Mouse (Mus musculus): ENCODE measurements at regions not wholly inside any gene's neighbourhood (a gene's known extent, or its start where the extent isn't known, plus 50 kb on each side); places are given as distances from the start of the nearest gene placed in this dataset.

DNA sequence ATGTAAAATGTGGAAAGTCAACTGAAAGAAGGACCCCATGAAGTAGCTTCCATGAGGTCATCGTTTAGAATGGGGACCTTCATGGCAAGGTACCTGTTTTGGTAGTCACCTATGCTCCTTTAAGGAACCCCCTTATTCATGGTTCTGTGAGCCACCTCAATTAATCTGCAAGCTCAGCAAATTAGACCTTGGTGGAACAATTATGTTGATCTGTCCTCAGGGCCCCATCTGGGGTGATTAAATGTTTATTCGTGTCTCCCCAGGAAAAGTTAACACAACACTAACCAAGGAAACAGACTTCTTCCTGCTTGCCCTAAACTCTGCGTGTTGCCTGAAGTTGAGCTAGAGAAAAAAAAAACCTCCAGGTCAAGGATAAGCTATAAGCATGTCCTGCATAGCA is 175.9 kb upstream of the Lmcd1 start:
- Histone ChIP-seq H3K4me3 (ENCODE audit: insufficient read depth, low read depth, low read length) (no peak overlapping the region), H3K27ac (replicated peaks; ENCODE audit: insufficient read depth, low read depth, low read length) (no peak overlapping the region), H3K27me3 (ENCODE audit: control insufficient read depth, insufficient read depth, low read length) (no peaks in the 10 kb centered on the region), H3K36me3 (ENCODE audit: control insufficient read depth, insufficient read depth, low read length) (no peaks in the 10 kb centered on the region), H3K9ac (ENCODE audit: low read depth, low read length) (no peak overlapping the region), H3K4me1 (ENCODE audit: control insufficient read depth, insufficient read depth, low read length) (no peaks in the 10 kb centered on the region), H3K79me2 (ENCODE audit: control insufficient read depth, insufficient read depth, low read length) (no peaks in the 10 kb centered on the region)
- no peak for DNase-seq (ENCODE audit: extremely low read depth, low read depth, low spot score)
- TF ChIP-seq CTCF (IDR thresholded peaks at IDR 0.05; ENCODE audit: low read depth, low read length) (no peak), POLR2A (IDR thresholded peaks at IDR 0.05; ENCODE audit: extremely low read depth, insufficient read depth, low read length) (no peak)
- WGBS = 71% methylated on average over 3 of the region's 3 CpGs

DNA sequence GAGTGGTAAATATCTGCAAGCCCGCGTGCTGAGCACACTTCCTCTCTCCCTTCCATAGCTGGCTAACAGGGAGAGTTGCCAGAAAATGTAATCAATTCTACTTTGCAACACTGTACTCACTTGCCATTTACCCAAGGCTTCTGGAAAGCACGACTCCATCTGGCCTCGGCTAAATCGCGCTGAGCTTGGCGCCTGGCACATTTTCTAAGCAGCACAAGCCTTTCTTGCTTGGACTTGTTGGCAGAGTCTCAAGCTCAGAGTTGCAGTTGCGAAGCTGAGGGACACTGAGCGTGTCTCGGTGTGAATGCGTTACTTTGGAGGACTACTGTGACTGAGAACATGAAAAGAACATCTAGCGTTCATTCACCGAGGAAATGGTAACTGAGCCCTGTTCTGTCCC is 164.9 kb upstream of the Lmcd1 start:
- Histone ChIP-seq H3K79me2 (ENCODE audit: control insufficient read depth, insufficient read depth, low read length) (no peaks in the 10 kb centered on the region), H3K4me3 (ENCODE audit: insufficient read depth, low read depth, low read length) (no peak overlapping the region), H3K9ac (ENCODE audit: low read depth, low read length) (no peak overlapping the region), H3K27ac (replicated peaks; ENCODE audit: insufficient read depth, low read depth, low read length) (no peak overlapping the region), H3K4me1 (ENCODE audit: control insufficient read depth, insufficient read depth, low read length) (no peaks in the 10 kb centered on the region), H3K36me3 (ENCODE audit: control insufficient read depth, insufficient read depth, low read length) (no peaks in the 10 kb centered on the region), H3K27me3 (ENCODE audit: control insufficient read depth, insufficient read depth, low read length) (no peaks in the 10 kb centered on the region)
- TF ChIP-seq CTCF (IDR thresholded peaks at IDR 0.05; ENCODE audit: low read depth, low read length) = no peak
- no peak for TF ChIP-seq POLR2A (IDR thresholded peaks at IDR 0.05; ENCODE audit: extremely low read depth, insufficient read depth, low read length)
- no peak for DNase-seq (ENCODE audit: extremely low read depth, low read depth, low spot score)
- WGBS = 87% methylated on average over 13 of the region's 13 CpGs

DNA sequence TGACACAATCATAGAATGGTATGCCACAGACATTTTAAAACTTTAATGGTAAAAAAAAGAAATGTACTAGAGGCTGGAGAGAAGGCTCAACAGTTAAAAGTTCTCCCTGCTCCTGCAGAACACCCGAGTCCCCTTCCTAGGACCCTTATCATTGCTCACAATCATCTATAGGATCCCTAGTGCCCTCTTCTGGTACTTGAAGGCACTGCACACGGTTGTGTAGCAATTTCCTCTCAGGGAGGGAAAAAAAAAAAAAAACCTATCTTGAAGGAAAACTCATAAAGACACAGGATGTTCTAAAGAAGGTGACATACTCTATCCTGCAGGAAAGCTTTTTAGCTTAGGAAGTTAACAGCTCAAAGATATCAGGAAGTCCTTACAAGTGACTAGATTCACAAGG is 154.4 kb upstream of the Lmcd1 start:
- Histone ChIP-seq H3K27me3 (ENCODE audit: control insufficient read depth, insufficient read depth, low read length) (no peaks in the 10 kb centered on the region), H3K4me1 (ENCODE audit: control insufficient read depth, insufficient read depth, low read length) (no peaks in the 10 kb centered on the region), H3K36me3 (ENCODE audit: control insufficient read depth, insufficient read depth, low read length) (no peaks in the 10 kb centered on the region), H3K79me2 (ENCODE audit: control insufficient read depth, insufficient read depth, low read length) (no peaks in the 10 kb centered on the region), H3K27ac (replicated peaks; ENCODE audit: insufficient read depth, low read depth, low read length) (no peak overlapping the region), H3K4me3 (ENCODE audit: insufficient read depth, low read depth, low read length) (no peak overlapping the region), H3K9ac (ENCODE audit: low read depth, low read length) (no peak overlapping the region)
- 33% methylated on average over 2 of the region's 2 CpGs for WGBS
- TF ChIP-seq CTCF (IDR thresholded peaks at IDR 0.05; ENCODE audit: low read depth, low read length) (no peak), POLR2A (IDR thresholded peaks at IDR 0.05; ENCODE audit: extremely low read depth, insufficient read depth, low read length) (no peak)
- DNase-seq (ENCODE audit: extremely low read depth, low read depth, low spot score) = no peak

DNA sequence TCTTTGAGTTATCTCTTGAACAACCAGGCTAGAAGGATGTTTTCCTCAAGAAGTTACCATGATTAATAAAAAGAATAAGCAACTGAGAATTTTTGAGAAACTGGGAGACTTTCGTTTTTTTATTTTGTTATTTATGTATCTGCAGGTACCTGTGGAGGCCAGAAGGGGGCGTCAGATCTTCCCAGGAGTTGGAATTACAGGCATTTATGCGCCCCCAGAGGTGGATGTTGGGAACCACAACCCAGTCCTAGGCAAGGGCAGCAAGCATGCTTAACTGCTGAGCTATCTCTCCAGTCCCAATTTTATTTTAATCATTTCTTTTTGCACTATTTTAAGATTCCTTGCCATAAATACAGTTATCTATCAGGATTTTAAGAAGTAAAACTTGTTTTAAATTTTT is 140.0 kb upstream of the Lmcd1 start:
- Histone ChIP-seq H3K4me3 (ENCODE audit: insufficient read depth, low read depth, low read length) (no peak overlapping the region), H3K27ac (replicated peaks; ENCODE audit: insufficient read depth, low read depth, low read length) (no peak overlapping the region), H3K27me3 (ENCODE audit: control insufficient read depth, insufficient read depth, low read length) (no peaks in the 10 kb centered on the region), H3K36me3 (ENCODE audit: control insufficient read depth, insufficient read depth, low read length) (no peaks in the 10 kb centered on the region), H3K4me1 (ENCODE audit: control insufficient read depth, insufficient read depth, low read length) (no peaks in the 10 kb centered on the region), H3K79me2 (ENCODE audit: control insufficient read depth, insufficient read depth, low read length) (no peaks in the 10 kb centered on the region), H3K9ac (ENCODE audit: low read depth, low read length) (no peak overlapping the region)
- DNase-seq (ENCODE audit: extremely low read depth, low read depth, low spot score) = peak; percentile 40
- TF ChIP-seq POLR2A (IDR thresholded peaks at IDR 0.05; ENCODE audit: extremely low read depth, insufficient read depth, low read length) = no peak
- TF ChIP-seq CTCF (IDR thresholded peaks at IDR 0.05; ENCODE audit: low read depth, low read length) = peak; percentile 67
- 26% methylated on average over 3 of the region's 3 CpGs for WGBS

DNA sequence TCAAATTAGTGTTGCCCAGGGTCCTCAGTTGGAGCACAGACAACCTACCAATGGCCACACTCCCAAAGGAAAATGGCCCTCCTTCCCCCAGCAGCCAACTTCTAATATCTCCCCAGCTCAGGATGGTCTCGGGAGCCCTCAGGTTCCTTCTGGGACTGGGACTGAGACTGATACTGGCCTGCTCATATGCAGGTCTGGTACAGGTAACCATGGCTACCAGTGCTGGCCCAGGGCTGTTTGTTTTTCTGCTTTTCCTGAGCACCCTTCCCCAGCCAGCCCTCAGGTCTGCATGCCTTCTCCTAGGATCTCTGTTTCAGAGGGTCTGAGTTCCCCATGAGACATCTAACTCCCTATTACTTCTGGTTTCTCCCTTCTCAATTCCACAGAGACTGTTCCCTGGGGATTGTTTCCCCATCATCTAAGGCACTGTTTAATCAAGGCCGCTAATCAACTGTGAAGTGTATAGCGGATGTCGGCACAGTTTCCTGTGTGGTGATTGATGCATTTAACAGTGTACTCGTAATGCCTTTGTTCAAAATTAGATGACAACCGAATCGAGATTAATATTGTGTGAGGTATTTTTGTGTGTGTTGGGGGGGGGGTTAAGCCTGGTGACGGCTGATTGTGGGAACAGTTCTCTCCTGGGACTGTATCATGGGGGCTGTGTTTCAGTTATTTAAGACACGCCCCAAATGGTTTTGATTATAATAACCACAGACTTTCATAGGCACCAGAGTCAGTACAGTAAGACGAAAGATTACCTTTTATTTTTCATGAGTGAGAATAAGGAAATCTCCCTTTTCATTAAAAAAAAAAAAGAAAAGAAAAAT is 120.8 kb upstream of the Lmcd1 start:
- no peaks in the 10 kb centered on the region for H3K27me3 ChIP-seq (ENCODE audit: control insufficient read depth, insufficient read depth, low read length)
- TF ChIP-seq POLR2A (IDR thresholded peaks at IDR 0.05; ENCODE audit: extremely low read depth, insufficient read depth, low read length) (no peak), CTCF (IDR thresholded peaks at IDR 0.05; ENCODE audit: low read depth, low read length) (no peak)
- WGBS = 70% methylated on average over 10 of the region's 10 CpGs
- no peaks in the 10 kb centered on the region for H3K79me2 ChIP-seq (ENCODE audit: control insufficient read depth, insufficient read depth, low read length)
- DNase-seq (ENCODE audit: extremely low read depth, low read depth, low spot score) = no peak
- no peak overlapping the region for H3K27ac ChIP-seq (replicated peaks; ENCODE audit: insufficient read depth, low read depth, low read length)
- no peak overlapping the region for H3K4me3 ChIP-seq (ENCODE audit: insufficient read depth, low read depth, low read length)
- no peaks in the 10 kb centered on the region for H3K36me3 ChIP-seq (ENCODE audit: control insufficient read depth, insufficient read depth, low read length)
- no peaks in the 10 kb centered on the region for H3K4me1 ChIP-seq (ENCODE audit: control insufficient read depth, insufficient read depth, low read length)
- no peak overlapping the region for H3K9ac ChIP-seq (ENCODE audit: low read depth, low read length)

DNA sequence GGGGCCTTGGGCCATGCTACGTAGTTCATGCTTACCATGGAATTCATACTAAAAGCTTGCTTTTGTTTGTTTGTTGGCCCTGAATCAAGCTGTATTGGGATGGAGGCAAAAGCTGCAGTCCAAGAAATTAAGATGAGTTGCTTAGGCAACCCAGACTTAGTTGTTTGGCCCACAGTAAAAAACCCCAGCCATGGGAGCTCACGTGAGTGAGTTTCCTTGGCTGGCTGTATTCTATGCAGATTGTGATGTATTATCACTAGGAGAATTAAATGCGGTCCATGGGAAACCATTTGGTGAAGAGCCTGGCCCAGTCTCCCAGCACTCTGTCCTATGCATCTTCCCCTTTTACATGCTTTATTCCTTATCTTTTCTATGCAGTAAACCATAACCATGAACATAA is 106.1 kb upstream of the Lmcd1 start:
- WGBS = 75% methylated on average over 3 of the region's 3 CpGs
- no peaks in the 10 kb centered on the region for H3K4me1 ChIP-seq (ENCODE audit: control insufficient read depth, insufficient read depth, low read length)

More for the DNA sequence above, 106.1 kb upstream of the Lmcd1 start:
- Histone ChIP-seq H3K9ac (ENCODE audit: low read depth, low read length) (no peak overlapping the region), H3K79me2 (ENCODE audit: control insufficient read depth, insufficient read depth, low read length) (no peaks in the 10 kb centered on the region), H3K27ac (replicated peaks; ENCODE audit: insufficient read depth, low read depth, low read length) (no peak overlapping the region), H3K27me3 (ENCODE audit: control insufficient read depth, insufficient read depth, low read length) (no peaks in the 10 kb centered on the region), H3K36me3 (ENCODE audit: control insufficient read depth, insufficient read depth, low read length) (no peaks in the 10 kb centered on the region), H3K4me3 (ENCODE audit: insufficient read depth, low read depth, low read length) (no peak overlapping the region)
- TF ChIP-seq CTCF (IDR thresholded peaks at IDR 0.05; ENCODE audit: low read depth, low read length) (no peak), POLR2A (IDR thresholded peaks at IDR 0.05; ENCODE audit: extremely low read depth, insufficient read depth, low read length) (no peak)
- DNase-seq (ENCODE audit: extremely low read depth, low read depth, low spot score) = no peak
